Mouse (Mus musculus): ENCODE results near the gene Hist2h2ab. TPM values are rescaled to one million over a fixed set of nuclear protein-coding genes. Genes with fewer than 3 reads are reported as not detected.
A peak's percentile ranks its signal among the peaks of the same experiment; 100 is the strongest.
"Not testable (repeated sequence)": the region's sequence is repeated elsewhere in the genome, so short reads cannot be mapped to it uniquely, and the experiment has no call there.

Gene Hist2h2ab
- polyA plus RNA-seq, 1 experiment from 2014 or later: 0.73 TPM

- no peak overlapping the region for H3K9ac ChIP-seq (ENCODE audit: low read depth, low read length)
These were observed 23.9 kb upstream of the Hist2h2ab start for GRCm38 (mm10) chr3:96195616-96196313.

GRCm38 (mm10) chr3:96196437-96197128 is 23.1 kb upstream of the Hist2h2ab start:
- Histone ChIP-seq H3K4me1 (ENCODE audit: control insufficient read depth, low read depth, low read length) (peaks cover 22% of the 10 kb centered on the region), H3K36me3 (ENCODE audit: control insufficient read depth, insufficient read depth) (no peaks in the 10 kb centered on the region), H3K4me3 (ENCODE audit: low read depth, low read length) (peak overlapping the region; percentile 84), H3K4me2 (ENCODE audit: low read depth, low read length) (peak overlapping the region; percentile 99), H3K27ac (ENCODE audit: low read length) (peak overlapping the region; percentile 92), H3K9me3 (replicated peaks; ENCODE audit: control insufficient read depth, low read length) (no peaks in the 10 kb centered on the region), H3K9ac (ENCODE audit: low read depth, low read length) (peak overlapping the region; percentile 89), H3K27me3 (ENCODE audit: control insufficient read depth, insufficient read depth, low read depth, low read length) (peaks cover 3% of the 10 kb centered on the region)
- 16% methylated on average over 27 of the region's 27 CpGs for WGBS (ENCODE audit: insufficient replicate concordance)
- ATAC-seq (ENCODE audit: low read depth): no peak

More at GRCm38 (mm10) chr3:96195616-96196313, 23.9 kb upstream of the Hist2h2ab start:
- Histone ChIP-seq H3K36me3 (ENCODE audit: control insufficient read depth, insufficient read depth) (no peaks in the 10 kb centered on the region), H3K4me3 (ENCODE audit: low read depth, low read length) (no peak overlapping the region), H3K27me3 (ENCODE audit: control insufficient read depth, insufficient read depth, low read depth, low read length) (peaks cover 3% of the 10 kb centered on the region), H3K27ac (ENCODE audit: low read length) (no peak overlapping the region), H3K4me1 (ENCODE audit: control insufficient read depth, low read depth, low read length) (peaks cover 22% of the 10 kb centered on the region), H3K4me2 (ENCODE audit: low read depth, low read length) (no peak overlapping the region), H3K9me3 (replicated peaks; ENCODE audit: control insufficient read depth, low read length) (no peaks in the 10 kb centered on the region)
- WGBS (ENCODE audit: insufficient replicate concordance): 85% methylated on average over 11 of the region's 11 CpGs
- no peak for ATAC-seq (ENCODE audit: low read depth)

- Histone ChIP-seq H3K4me2 (ENCODE audit: low read depth, low read length) (peak overlapping the region; percentile 99), H3K9ac (ENCODE audit: low read depth, low read length) (peak overlapping the region; percentile 89), H3K36me3 (ENCODE audit: control insufficient read depth, insufficient read depth) (no peaks in the 10 kb centered on the region), H3K9me3 (replicated peaks; ENCODE audit: control insufficient read depth, low read length) (no peaks in the 10 kb centered on the region), H3K27me3 (ENCODE audit: control insufficient read depth, insufficient read depth, low read depth, low read length) (peaks cover 3% of the 10 kb centered on the region), H3K27ac (ENCODE audit: low read length) (peak overlapping the region; percentile 92), H3K4me1 (ENCODE audit: control insufficient read depth, low read depth, low read length) (peaks cover 22% of the 10 kb centered on the region), H3K4me3 (ENCODE audit: low read depth, low read length) (peak overlapping the region; percentile 84)
- ATAC-seq (ENCODE audit: low read depth): peak; percentile 91
- under 1% methylated on average over 50 of the region's 50 CpGs for WGBS (ENCODE audit: insufficient replicate concordance)
These were observed 22.4 kb upstream of the Hist2h2ab start for GRCm38 (mm10) chr3:96197129-96197749.

- peak overlapping the region; percentile 99 for H3K4me2 ChIP-seq (ENCODE audit: low read depth, low read length)
- H3K4me3 ChIP-seq (ENCODE audit: low read depth, low read length): peak overlapping the region; percentile 84
- 6% methylated on average over 6 of the region's 6 CpGs for whole genome bisulfite sequencing (ENCODE audit: insufficient replicate concordance)
- H3K27me3 ChIP-seq (ENCODE audit: control insufficient read depth, insufficient read depth, low read depth, low read length): peaks cover 3% of the 10 kb centered on the region
- H3K9me3 ChIP-seq (replicated peaks; ENCODE audit: control insufficient read depth, low read length): no peaks in the 10 kb centered on the region
- peaks cover 22% of the 10 kb centered on the region for H3K4me1 ChIP-seq (ENCODE audit: control insufficient read depth, low read depth, low read length)
- H3K27ac ChIP-seq (ENCODE audit: low read length): peak overlapping the region; percentile 16; the same call in 1 of the 2 replicates
- H3K36me3 ChIP-seq (ENCODE audit: control insufficient read depth, insufficient read depth): no peaks in the 10 kb centered on the region
- 0 out of 2 replicates have a peak overlapping the region, but pooled peaks have one; percentile 89 for H3K9ac ChIP-seq (ENCODE audit: low read depth, low read length)
- ATAC-seq (ENCODE audit: low read depth): no peak
These were observed 21.5 kb upstream of the Hist2h2ab start for GRCm38 (mm10) chr3:96198181-96198580.

GRCm38 (mm10) chr3:96198601-96199251 is 20.9 kb upstream of the Hist2h2ab start:
- H3K27ac ChIP-seq (ENCODE audit: low read length); ATAC-seq (ENCODE audit: low read depth); H3K4me3 ChIP-seq (ENCODE audit: low read depth, low read length); H3K27me3 ChIP-seq (ENCODE audit: control insufficient read depth, insufficient read depth, low read depth, low read length); H3K36me3 ChIP-seq (ENCODE audit: control insufficient read depth, insufficient read depth); H3K9me3 ChIP-seq (replicated peaks; ENCODE audit: control insufficient read depth, low read length); H3K9ac ChIP-seq (ENCODE audit: low read depth, low read length); H3K4me2 ChIP-seq (ENCODE audit: low read depth, low read length): not testable (repeated sequence)
- 7% methylated on average over 7 of the region's 8 CpGs for WGBS (ENCODE audit: insufficient replicate concordance)
- peaks cover 22% of the 10 kb centered on the region for H3K4me1 ChIP-seq (ENCODE audit: control insufficient read depth, low read depth, low read length)

- Histone ChIP-seq H3K27ac (ENCODE audit: low read length) (no peak overlapping the region), H3K4me2 (ENCODE audit: low read depth, low read length) (no peak overlapping the region), H3K9me3 (replicated peaks; ENCODE audit: control insufficient read depth, low read length) (no peaks in the 10 kb centered on the region), H3K9ac (ENCODE audit: low read depth, low read length) (no peak overlapping the region), H3K27me3 (ENCODE audit: control insufficient read depth, insufficient read depth, low read depth, low read length) (no peaks in the 10 kb centered on the region), H3K4me1 (ENCODE audit: control insufficient read depth, low read depth, low read length) (peaks cover 22% of the 10 kb centered on the region), H3K4me3 (ENCODE audit: low read depth, low read length) (no peak overlapping the region), H3K36me3 (ENCODE audit: control insufficient read depth, insufficient read depth) (no peaks in the 10 kb centered on the region)
- WGBS (ENCODE audit: insufficient replicate concordance): 48% methylated on average over 2 of the region's 2 CpGs
- ATAC-seq (ENCODE audit: low read depth): no peak
These were observed 19.9 kb upstream of the Hist2h2ab start for GRCm38 (mm10) chr3:96199731-96200130.

- WGBS (ENCODE audit: insufficient replicate concordance): 64% methylated on average over 3 of the region's 3 CpGs
- Histone ChIP-seq H3K4me1 (ENCODE audit: control insufficient read depth, low read depth, low read length) (no peaks in the 10 kb centered on the region; the same call in 1 of the 2 replicates), H3K9me3 (replicated peaks; ENCODE audit: control insufficient read depth, low read length) (no peaks in the 10 kb centered on the region), H3K4me3 (ENCODE audit: low read depth, low read length) (no peak overlapping the region), H3K4me2 (ENCODE audit: low read depth, low read length) (no peak overlapping the region), H3K9ac (ENCODE audit: low read depth, low read length) (no peak overlapping the region), H3K27ac (ENCODE audit: low read length) (no peak overlapping the region), H3K27me3 (ENCODE audit: control insufficient read depth, insufficient read depth, low read depth, low read length) (no peaks in the 10 kb centered on the region), H3K36me3 (ENCODE audit: control insufficient read depth, insufficient read depth) (no peaks in the 10 kb centered on the region)
- ATAC-seq (ENCODE audit: low read depth): no peak
These were observed 11.8 kb upstream of the Hist2h2ab start for GRCm38 (mm10) chr3:96207819-96208218.

- Histone ChIP-seq H3K9me3 (replicated peaks; ENCODE audit: control insufficient read depth, low read length) (no peaks in the 10 kb centered on the region), H3K4me3 (ENCODE audit: low read depth, low read length) (no peak overlapping the region), H3K4me1 (ENCODE audit: control insufficient read depth, low read depth, low read length) (no peaks in the 10 kb centered on the region; the same call in 1 of the 2 replicates), H3K9ac (ENCODE audit: low read depth, low read length) (no peak overlapping the region), H3K36me3 (ENCODE audit: control insufficient read depth, insufficient read depth) (no peaks in the 10 kb centered on the region), H3K27me3 (ENCODE audit: control insufficient read depth, insufficient read depth, low read depth, low read length) (no peaks in the 10 kb centered on the region), H3K4me2 (ENCODE audit: low read depth, low read length) (no peak overlapping the region), H3K27ac (ENCODE audit: low read length) (no peak overlapping the region)
- no peak for ATAC-seq (ENCODE audit: low read depth)
- WGBS (ENCODE audit: insufficient replicate concordance): 32% methylated on average over 15 of the region's 15 CpGs
These were observed 10.4 kb upstream of the Hist2h2ab start for GRCm38 (mm10) chr3:96209242-96209641.

Data from liver, embryonic 16.5 days (tissue).